Mouse (Mus musculus) hindbrain, embryonic 14.5 days (tissue): ENCODE measurements around the gene Ybey. TPM values are rescaled to one million over a fixed set of nuclear protein-coding genes. Genes with fewer than 3 reads are reported as not detected.
A peak's percentile ranks its signal among the peaks of the same experiment; 100 is the strongest.

ENCODE experiments used
- ATAC-seq: fragments of 200-750 bp; cut with Nextera tagmentation; 2 replicates; pipeline ENCODE4 v1.8.0; 2017; ENCODE audit warnings: moderate number of reproducible peaks, mild to moderate bottlenecking, moderate TSS enrichment, moderate library complexity; ENCODE audit not compliant: low FRiP score
- DNase-seq: peaks from one replicate; pipeline ENCODE4 v3.0.0-alpha.2; 2015; ENCODE audit warnings: low spot score
- H3K27ac ChIP-seq: fragments of 300-500 bp; sonication (generic); 2 replicates; pipeline ENCODE4 v1.5.1; 2014; ENCODE audit warnings: mild to moderate bottlenecking, moderate library complexity
- H3K27me3 ChIP-seq: fragments of 300-500 bp; sonication (generic); 2 replicates; pipeline ENCODE4 v1.6.1; 2014; ENCODE audit warnings: mild to moderate bottlenecking, low read length, mixed read lengths; ENCODE audit not compliant: control insufficient read depth, insufficient read depth
- H3K36me3 ChIP-seq: fragments of 300-500 bp; sonication (generic); replicated peaks from 2 replicates; pipeline ENCODE4 v1.6.1; 2014; ENCODE audit not compliant: control insufficient read depth, insufficient read depth
- H3K4me1 ChIP-seq: fragments of 300-500 bp; sonication (generic); replicated peaks from 2 replicates; pipeline ENCODE4 v1.6.1; 2014; ENCODE audit warnings: antibody characterized with exemption, low read length, mixed read lengths; ENCODE audit not compliant: control insufficient read depth, insufficient read depth
- H3K4me2 ChIP-seq: fragments of 300-500 bp; sonication (generic); replicated peaks from 2 replicates; pipeline ENCODE4 v1.6.1; 2014; ENCODE audit warnings: mild to moderate bottlenecking, moderate library complexity
- H3K4me3 ChIP-seq: fragments of 300-500 bp; sonication (generic); replicated peaks from 2 replicates; pipeline ENCODE4 v1.5.1; 2014; ENCODE audit warnings: mild to moderate bottlenecking, low read length
- H3K9ac ChIP-seq: fragments of 300-500 bp; sonication (generic); 2 replicates; pipeline ENCODE4 v1.6.1; 2014
- H3K9me3 ChIP-seq: fragments of 300-500 bp; sonication (generic); 2 replicates; pipeline ENCODE4 v1.6.1; 2016; ENCODE audit warnings: low read length; ENCODE audit not compliant: control insufficient read depth
- WGBS: fragments of 180-500 bp; shearing (Covaris S2); extraction: QIAGEN DNeasy Blood & Tissue Kit; methylation state at CpG from one replicate; pipeline ENCODE4 v1.1.7; 2014; 5-methylcytosine and 5-hydroxymethylcytosine counted together
- polyA plus RNA-seq: library from polyadenylated mRNA; unstranded; fragments of >200 nt; fragmentation: Nextera tagmentation; extraction: Ambion mirVana; gene quantifications from 2 replicates; pipeline ENCODE4 v1.2.1, GENCODE M21; 2014

The Ybey gene
- polyA plus RNA-seq, 1 experiment from 2014 or later = 5.1 TPM

- ATAC-seq = no peak
- Histone ChIP-seq H3K4me2 (no peak overlapping the region), H3K4me1 (peaks cover 6% of the 10 kb centered on the region), H3K27ac (no peak overlapping the region), H3K9ac (no peak overlapping the region), H3K9me3 (no peaks in the 10 kb centered on the region), H3K4me3 (no peak overlapping the region), H3K36me3 (no peaks in the 10 kb centered on the region), H3K27me3 (no peaks in the 10 kb centered on the region)
- WGBS = 88% methylated on average over 15 of the region's 15 CpGs
- DNase-seq = no peak
Measured at GRCm38 (mm10) chr10:76447406-76448229, 21.3 kb downstream of the Ybey start.

- Histone ChIP-seq H3K4me2 (no peak overlapping the region), H3K27me3 (no peaks in the 10 kb centered on the region), H3K4me3 (no peak overlapping the region), H3K27ac (no peak overlapping the region), H3K9ac (no peak overlapping the region), H3K36me3 (no peaks in the 10 kb centered on the region), H3K4me1 (peaks cover 6% of the 10 kb centered on the region), H3K9me3 (no peaks in the 10 kb centered on the region)
- ATAC-seq = no peak
- DNase-seq = no peak
- 81% methylated on average over 4 of the region's 4 CpGs for WGBS
Measured at GRCm38 (mm10) chr10:76445996-76446681, 22.8 kb downstream of the Ybey start.

GRCm38 (mm10) chr10:76442178-76443088, 26.5 kb downstream of the Ybey start, which contains the start of gene Pcnt:
TSS of gene Pcnt (minus strand) at chr10:76442786.
- Histone ChIP-seq H3K27me3 (no peaks in the 10 kb centered on the region), H3K36me3 (peaks cover 13% of the 10 kb centered on the region), H3K4me1 (peaks cover 6% of the 10 kb centered on the region), H3K9me3 (no peaks in the 10 kb centered on the region), H3K4me3 (peak within 1 kb of the TSS; percentile 93), H3K4me2 (peak within 1 kb of the TSS; percentile 89), H3K27ac (peak within 1 kb of the TSS; percentile 91), H3K9ac (peak within 1 kb of the TSS; percentile 82)
- peak; percentile 99 for ATAC-seq
- WGBS = under 1% methylated on average over 77 of the region's 78 CpGs
- peak; percentile 97 for DNase-seq

GRCm38 (mm10) chr10:76440281-76440680, 28.6 kb downstream of the Ybey start, which contains the start of gene AC141477.1:
TSS of gene AC141477.1 (minus strand) at chr10:76440444.
- H3K27me3 ChIP-seq = no peaks in the 10 kb centered on the region
- H3K4me1 ChIP-seq = peaks cover 6% of the 10 kb centered on the region
- no peak within 1 kb of the TSS for H3K4me2 ChIP-seq
- no peaks in the 10 kb centered on the region for H3K9me3 ChIP-seq
- H3K36me3 ChIP-seq = peaks cover 30% of the 10 kb centered on the region
- H3K9ac ChIP-seq = no peak within 1 kb of the TSS
- no peak within 1 kb of the TSS for H3K4me3 ChIP-seq
- no peak within 1 kb of the TSS for H3K27ac ChIP-seq
- 97% methylated on average over 17 of the region's 17 CpGs for WGBS
- ATAC-seq (no peak), DNase-seq (no peak)

GRCm38 (mm10) chr10:76439107-76439890, 29.6 kb downstream of the Ybey start:
- Histone ChIP-seq H3K4me2 (no peak overlapping the region), H3K27me3 (no peaks in the 10 kb centered on the region), H3K27ac (no peak overlapping the region), H3K9me3 (no peaks in the 10 kb centered on the region), H3K36me3 (peaks cover 39% of the 10 kb centered on the region), H3K9ac (no peak overlapping the region), H3K4me1 (peaks cover 6% of the 10 kb centered on the region), H3K4me3 (no peak overlapping the region)
- ATAC-seq (no peak), DNase-seq (no peak)
- WGBS = 97% methylated on average over 9 of the region's 9 CpGs

GRCm38 (mm10) chr10:76433925-76434324, 35.0 kb downstream of the Ybey start:
- Histone ChIP-seq H3K4me1 (no peaks in the 10 kb centered on the region), H3K4me3 (no peak overlapping the region), H3K9ac (no peak overlapping the region), H3K4me2 (no peak overlapping the region), H3K36me3 (peaks cover 80% of the 10 kb centered on the region), H3K27ac (no peak overlapping the region), H3K27me3 (no peaks in the 10 kb centered on the region), H3K9me3 (no peaks in the 10 kb centered on the region)
- DNase-seq (no peak), ATAC-seq (no peak)
- WGBS = 94% methylated on average over 11 of the region's 11 CpGs

- no peaks in the 10 kb centered on the region for H3K27me3 ChIP-seq
- no peak for DNase-seq
- H3K4me1 ChIP-seq = no peaks in the 10 kb centered on the region
- WGBS = 98% methylated on average over 7 of the region's 7 CpGs
- ATAC-seq = no peak
- H3K27ac ChIP-seq = no peak overlapping the region
- H3K4me2 ChIP-seq = no peak overlapping the region
- no peaks in the 10 kb centered on the region for H3K9me3 ChIP-seq
- H3K36me3 ChIP-seq = peaks cover 97% of the 10 kb centered on the region
- H3K4me3 ChIP-seq = no peak overlapping the region
- H3K9ac ChIP-seq = no peak overlapping the region
Measured at GRCm38 (mm10) chr10:76425674-76426073, 43.2 kb downstream of the Ybey start.

- 84% methylated on average over 12 of the region's 12 CpGs for WGBS
- Histone ChIP-seq H3K27me3 (no peaks in the 10 kb centered on the region), H3K27ac (no peak overlapping the region), H3K4me1 (no peaks in the 10 kb centered on the region), H3K9ac (no peak overlapping the region), H3K4me2 (no peak overlapping the region), H3K9me3 (no peaks in the 10 kb centered on the region), H3K36me3 (peaks cover 88% of the 10 kb centered on the region), H3K4me3 (no peak overlapping the region)
- ATAC-seq = no peak
- no peak for DNase-seq
Measured at GRCm38 (mm10) chr10:76416811-76417210, 52.1 kb downstream of the Ybey start.
